Mouse (Mus musculus) heart, postnatal 14 days (tissue): ENCODE data around the gene Trmt61a. TPM values are rescaled to one million over a fixed set of nuclear protein-coding genes. Genes with fewer than 3 reads are reported as not detected.

Experiments used
- DNase-seq, 2 experiments: peaks; one replicate each; pipeline ENCODE4 v3.0.0; 2021 to 2022
- intact Hi-C: fragments of 180-260 bp; cut with DNase I; formaldehyde crosslinking; loops from one replicate; pipeline ENCODE4 v1.15.1; 2025
- total RNA-seq, 2 experiments: library from RNA; stranded (reverse); gene quantifications; 2 replicates each; pipeline ENCODE4 v1.2.3; 2021

Trmt61a gene
- total RNA-seq, 2 experiments from 2014 or later, result 3.3 to 4.7 TPM

GRCm38 (mm10) chr12:111671431-111671902 is 6.4 kb upstream of the Trmt61a start:
- intact Hi-C loops, result no loop called here
- DNase-seq, result peak; percentile 67 to 73

- intact Hi-C loops, result no loop called here
- DNase-seq, result peak; percentile 83 to 84
Observed at GRCm38 (mm10) chr12:111672176-111672575, 5.7 kb upstream of the Trmt61a start, which contains the start of gene Ckb. Ckb (minus strand) TSS chr12:111672338.

GRCm38 (mm10) chr12:111672581-111672980 is 5.3 kb upstream of the Trmt61a start:
- intact Hi-C loops, result no loop called here
- DNase-seq, result no peak

GRCm38 (mm10) chr12:111674850-111675486 is 2.9 kb upstream of the Trmt61a start:
- no peak for DNase-seq
- intact Hi-C loops, result no loop called here

- intact Hi-C loops, result no loop called here
- no peak for DNase-seq
Observed at GRCm38 (mm10) chr12:111675797-111676580, 1.9 kb upstream of the Trmt61a start.

GRCm38 (mm10) chr12:111677421-111677820 is 484 bp upstream of the Trmt61a start:
- DNase-seq, result peak in 1 of 2 experiments; percentile 60
- intact Hi-C loops, result no loop called here

- intact Hi-C loops, result no loop called here
- DNase-seq, result no peak
Observed at GRCm38 (mm10) chr12:111678670-111678933, 697 bp downstream of the Trmt61a start.

GRCm38 (mm10) chr12:111678997-111679396 is 1.1 kb downstream of the Trmt61a start:
- intact Hi-C loops, result no loop called here
- DNase-seq, result no peak

GRCm38 (mm10) chr12:111680661-111681060 is 2.8 kb downstream of the Trmt61a start:
- no peak for DNase-seq
- intact Hi-C loops, result no loop called here

GRCm38 (mm10) chr12:111681305-111681704 is 3.4 kb downstream of the Trmt61a start:
- no peak for DNase-seq
- intact Hi-C loops, result no loop called here

GRCm38 (mm10) chr12:111682003-111682402 is 4.1 kb downstream of the Trmt61a start:
- intact Hi-C loops, result no loop called here
- no peak for DNase-seq

GRCm38 (mm10) chr12:111682806-111683205 is 4.9 kb downstream of the Trmt61a start:
- no peak for DNase-seq
- intact Hi-C loops, result no loop called here

- intact Hi-C loops, result no loop called here
- DNase-seq, result no peak
Observed at GRCm38 (mm10) chr12:111686390-111686789, 8.5 kb downstream of the Trmt61a start.

GRCm38 (mm10) chr12:111687350-111688068 is 9.6 kb downstream of the Trmt61a start:
- peak; percentile 88 for DNase-seq
- intact Hi-C loops, result no loop called here

- intact Hi-C loops, result no loop called here
Observed at GRCm38 (mm10) chr12:111688069-111688428, 10.1 kb downstream of the Trmt61a start.

GRCm38 (mm10) chr12:111689426-111689825 is 11.5 kb downstream of the Trmt61a start:
- no peak for DNase-seq
- intact Hi-C loops, result no loop called here

More at GRCm38 (mm10) chr12:111688069-111688428, 10.1 kb downstream of the Trmt61a start:
- no peak for DNase-seq

GRCm38 (mm10) chr12:111691346-111691872 is 13.5 kb downstream of the Trmt61a start:
- intact Hi-C loops, result no loop called here
- DNase-seq, result no peak

- intact Hi-C loops, result no loop called here
Observed at GRCm38 (mm10) chr12:111692899-111693298, 15.0 kb downstream of the Trmt61a start.

GRCm38 (mm10) chr12:111693341-111694270 is 15.7 kb downstream of the Trmt61a start:
- intact Hi-C loops, result no loop called here

More at GRCm38 (mm10) chr12:111692899-111693298, 15.0 kb downstream of the Trmt61a start:
- no peak for DNase-seq

GRCm38 (mm10) chr12:111694271-111694781 is 16.4 kb downstream of the Trmt61a start:
- no peak for DNase-seq
- intact Hi-C loops, result no loop called here

More at GRCm38 (mm10) chr12:111693341-111694270, 15.7 kb downstream of the Trmt61a start:
- DNase-seq, result no peak
